Mouse (Mus musculus): ENCODE measurements around the gene Lrp11.
"Not testable (repeated sequence)": the region's sequence is repeated elsewhere in the genome, so short reads cannot be mapped to it uniquely, and the experiment has no call there.

The Lrp11 gene
- long read RNA-seq, experiment 1, partial matches to known transcripts: 3 of 9 reads
- long read RNA-seq, experiment 1, other reads (novel, unspliced or antisense): 0 of 9 reads
- long read RNA-seq, experiment 2, partial matches to known transcripts: 3 of 14 reads
- long read RNA-seq, experiment 2, other reads (novel, unspliced or antisense): 4 of 14 reads

GRCm38 (mm10) chr10:7589592-7590233, at the start of gene Lrp11:
Gene Lrp11, plus strand, starts transcription at chr10:7589800.
- intact Hi-C loops (cut with DNase I): no loop called here

GRCm38 (mm10) chr10:7578002-7578401, 11.6 kb upstream of the Lrp11 start:
- intact Hi-C loops (cut with DNase I): no loop called here

GRCm38 (mm10) chr10:7581401-7581800, 8.2 kb upstream of the Lrp11 start:
- intact Hi-C loops (cut with DNase I): no loop called here

DNA sequence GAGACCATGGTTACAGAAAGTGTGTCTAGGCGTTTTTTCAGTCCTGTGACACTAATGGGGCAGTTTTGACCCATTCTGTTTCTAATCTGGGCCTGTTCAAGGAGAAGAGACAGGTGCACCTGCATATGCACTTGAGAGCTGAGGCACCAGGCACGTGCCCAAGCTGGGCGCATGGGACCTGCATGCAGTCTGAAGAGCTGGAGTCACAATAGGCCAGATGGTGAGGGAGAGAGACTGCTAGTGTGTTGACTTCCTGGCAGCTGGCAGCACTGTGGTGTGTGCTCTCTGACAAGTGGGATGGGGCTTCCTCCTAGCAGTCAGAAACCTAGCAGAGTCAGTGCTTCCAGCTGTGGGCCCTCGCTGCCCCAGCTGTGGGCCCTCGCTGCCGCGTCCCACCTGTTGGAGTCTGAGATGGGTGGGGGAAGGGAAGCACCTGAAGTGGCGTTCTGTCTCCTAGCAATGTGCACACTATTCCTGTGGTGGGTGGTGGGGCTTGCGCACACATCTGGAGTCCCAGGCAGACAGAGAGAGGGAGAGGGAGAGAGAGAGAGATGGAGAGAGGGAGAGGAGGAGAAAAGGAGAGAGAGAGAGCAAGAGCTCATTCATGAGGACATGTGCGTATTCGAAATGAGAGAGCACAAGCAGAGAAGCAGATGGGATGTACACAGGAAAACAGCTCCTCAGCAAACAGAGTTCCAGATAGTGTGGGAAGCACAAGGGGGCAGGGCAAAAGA, 7.3 kb upstream of the Lrp11 start:
- intact Hi-C loops (cut with DNase I): no loop called here

DNA sequence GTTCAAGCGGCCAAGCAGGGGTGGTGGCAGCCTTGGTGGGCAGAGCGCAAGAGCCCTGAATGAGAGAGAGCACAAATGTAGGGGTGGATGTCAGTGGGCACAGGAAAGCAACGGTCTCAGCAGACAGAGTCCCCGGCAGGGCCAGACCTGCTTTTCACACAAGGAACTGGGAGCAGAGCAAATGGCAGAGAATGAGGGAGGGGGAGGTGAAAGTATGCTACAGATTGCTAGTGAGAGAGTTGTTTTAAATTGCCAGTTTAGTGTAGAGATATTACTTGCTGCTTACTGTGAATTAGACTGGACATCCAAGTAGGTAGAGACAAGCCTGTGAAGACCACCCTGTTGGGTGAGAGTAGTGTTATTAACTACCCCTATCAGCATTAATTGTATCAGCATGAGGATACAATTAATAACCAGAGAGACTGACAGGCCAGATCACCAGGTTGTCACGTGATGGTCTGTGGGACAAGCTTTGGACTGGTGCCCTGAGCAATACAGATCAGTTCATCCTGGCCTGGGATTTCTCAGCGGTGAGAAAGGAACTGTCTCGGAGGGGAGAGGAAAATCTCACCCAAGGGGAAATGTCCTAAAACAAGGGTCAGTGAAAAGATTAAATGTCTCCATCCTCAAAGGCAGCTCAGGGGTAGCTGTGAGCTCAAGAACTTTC, 6.6 kb upstream of the Lrp11 start:
- intact Hi-C loops (cut with DNase I): no loop called here

DNA sequence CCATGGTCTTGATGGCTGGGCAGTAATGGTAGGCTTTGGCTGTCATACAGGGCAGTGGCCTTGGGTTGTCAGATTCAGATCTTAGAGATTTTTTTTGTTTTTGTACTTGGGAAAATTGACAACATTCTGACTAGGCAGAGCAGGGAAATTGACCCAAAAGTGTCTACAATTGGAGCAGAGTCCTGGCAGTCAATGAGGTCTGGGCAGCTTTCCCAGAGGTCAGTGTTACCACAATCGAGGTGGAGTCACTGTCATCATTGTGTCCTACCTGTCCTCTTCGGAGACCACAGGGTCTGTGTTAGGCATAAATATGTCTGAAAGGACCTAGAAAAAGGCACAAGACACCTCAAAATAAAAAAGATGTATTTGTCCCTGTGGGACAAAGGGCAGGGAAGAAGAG, 2.8 kb upstream of the Lrp11 start:
- intact Hi-C loops (cut with DNase I): no loop called here

GRCm38 (mm10) chr10:7590234-7590689, 662 bp downstream of the Lrp11 start:
- intact Hi-C loops (cut with DNase I): no loop called here

DNA sequence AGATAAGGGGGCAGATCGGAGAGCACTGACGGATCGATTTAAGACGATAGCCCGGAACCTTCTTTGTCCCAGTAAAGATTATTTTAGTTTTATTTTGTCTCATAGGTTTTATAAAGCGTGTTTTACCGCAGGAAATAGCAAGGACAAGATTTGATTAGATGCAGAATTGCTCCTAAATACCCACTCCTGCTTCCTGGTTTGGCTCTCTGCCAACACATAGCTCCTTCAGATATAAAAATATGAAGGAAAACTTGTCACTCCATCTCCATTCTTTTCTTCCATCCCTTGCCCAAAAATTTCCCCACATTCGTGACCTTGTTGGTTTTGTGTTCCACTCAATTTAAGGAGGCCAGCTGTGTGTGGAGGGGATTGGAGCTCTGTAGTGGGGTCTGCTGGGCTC, 1.2 kb downstream of the Lrp11 start:
- intact Hi-C loops (cut with DNase I): no loop called here

DNA sequence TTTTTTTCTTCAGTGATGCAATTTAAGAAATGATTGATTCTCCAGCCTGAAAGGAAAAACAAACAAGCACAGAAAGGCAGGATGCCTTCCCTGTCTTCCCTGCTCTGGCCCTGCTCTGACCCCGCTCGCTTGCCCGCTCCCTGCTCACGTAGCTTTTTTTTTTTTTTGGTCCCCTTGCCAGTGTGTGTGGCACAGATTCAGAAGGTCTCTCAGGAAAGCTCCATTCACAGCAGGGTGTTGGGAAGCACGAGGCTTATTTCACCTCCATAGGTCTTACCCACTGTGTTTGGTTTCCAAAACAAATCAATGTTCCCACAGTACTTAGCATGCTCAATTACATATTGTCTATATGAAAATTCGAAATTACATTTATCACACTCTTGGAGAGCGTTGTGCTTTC, 5.2 kb downstream of the Lrp11 start:
- intact Hi-C loops (cut with DNase I): no loop called here

- intact Hi-C loops (cut with DNase I): no loop called here
Measured at GRCm38 (mm10) chr10:7596251-7596650, 6.7 kb downstream of the Lrp11 start.

- intact Hi-C loops (cut with DNase I): no loop called here
Measured at GRCm38 (mm10) chr10:7598177-7598576, 8.6 kb downstream of the Lrp11 start.

GRCm38 (mm10) chr10:7600647-7601046, 11.0 kb downstream of the Lrp11 start:
- intact Hi-C loops (cut with DNase I): loop anchor here (1.0 to 5.0 kb wide), 2 partner anchors 131 to 268 kb away; no protein-coding TSS in a partner anchor

DNA sequence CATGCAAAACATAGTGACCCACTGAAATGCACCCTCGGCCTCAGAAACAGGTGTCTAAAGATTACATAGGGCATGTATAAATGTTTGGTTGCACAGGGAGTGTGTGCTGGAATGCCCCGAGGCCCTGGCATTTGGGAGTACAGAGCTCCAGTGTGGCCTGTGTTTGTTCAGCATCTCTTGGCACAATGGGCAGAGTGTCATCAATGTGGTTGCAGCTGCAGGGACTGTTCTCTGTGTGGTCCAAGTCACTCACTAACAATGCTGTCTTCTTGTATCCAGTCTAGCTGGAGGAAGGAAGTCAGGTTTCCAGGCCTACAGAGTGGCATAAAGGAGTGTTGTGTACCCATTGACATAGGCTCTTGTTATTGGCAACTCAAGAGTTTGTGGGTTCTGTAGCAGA, 15.6 kb downstream of the Lrp11 start:
- intact Hi-C loops (cut with DNase I): no loop called here

DNA sequence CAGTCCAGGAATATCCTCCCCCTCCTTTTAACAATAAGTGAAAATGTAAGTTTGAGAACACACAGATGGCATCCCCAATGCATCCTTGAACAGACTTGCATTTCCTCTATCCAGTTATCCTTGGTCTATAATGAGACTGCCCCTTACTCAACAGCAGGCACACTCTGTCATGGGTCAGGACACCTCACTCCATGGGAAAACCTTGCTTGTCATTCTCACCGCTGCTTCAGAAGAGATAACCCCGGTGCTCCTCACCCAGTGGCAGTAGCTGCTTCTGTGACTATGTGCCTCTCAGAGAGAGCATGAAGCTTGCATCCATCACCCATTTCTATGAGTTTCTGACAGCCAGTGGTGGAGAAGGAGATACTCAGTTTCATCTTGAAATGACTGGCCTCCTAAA, 16.8 kb downstream of the Lrp11 start:
- intact Hi-C loops (cut with DNase I): no loop called here

- intact Hi-C loops (cut with DNase I): no loop called here
Measured at GRCm38 (mm10) chr10:7608611-7609010, 19.0 kb downstream of the Lrp11 start.

DNA sequence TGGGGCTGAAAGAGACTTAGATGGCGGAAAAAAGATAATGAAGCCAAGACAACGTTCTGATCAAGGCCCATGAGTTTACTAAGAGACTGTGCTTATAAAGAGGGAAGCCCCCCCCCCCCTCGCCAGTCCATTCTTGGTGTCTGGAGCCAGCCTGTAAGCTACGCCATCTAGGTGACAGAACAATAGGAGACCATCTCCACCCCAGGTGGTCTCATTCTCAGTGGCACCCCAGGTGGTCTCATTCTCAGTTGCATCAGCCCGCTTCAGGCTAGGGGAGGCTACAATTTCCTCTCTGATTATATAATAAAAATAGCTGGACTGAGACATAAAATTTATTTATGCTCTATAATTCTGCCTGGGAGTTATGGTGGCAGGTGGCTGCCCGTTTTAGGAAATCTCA, 22.0 kb downstream of the Lrp11 start:
- intact Hi-C loops (cut with DNase I): no loop called here

GRCm38 (mm10) chr10:7612210-7612609, 22.6 kb downstream of the Lrp11 start:
- intact Hi-C loops (cut with DNase I): not testable (repeated sequence)

DNA sequence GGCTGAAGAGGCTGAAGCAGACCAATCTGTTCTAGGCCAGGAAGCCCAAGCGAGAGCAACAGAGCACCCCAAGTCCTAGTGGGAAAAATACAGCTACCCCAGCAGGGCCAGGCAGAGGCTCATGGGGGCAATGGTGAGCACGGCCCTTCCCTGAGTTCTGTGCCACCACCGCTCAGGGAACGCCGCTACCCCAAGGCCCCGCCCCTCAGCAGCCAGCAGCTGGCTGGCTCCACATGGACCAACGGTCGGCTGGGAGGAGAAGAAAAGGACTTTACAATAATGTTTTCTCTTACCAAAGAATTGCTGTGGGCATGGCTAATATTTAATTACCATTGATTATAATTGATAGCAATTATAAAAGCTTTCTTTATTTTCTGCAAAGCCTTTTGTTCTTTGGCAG, 25.2 kb downstream of the Lrp11 start:
- intact Hi-C loops (cut with DNase I): no loop called here

DNA sequence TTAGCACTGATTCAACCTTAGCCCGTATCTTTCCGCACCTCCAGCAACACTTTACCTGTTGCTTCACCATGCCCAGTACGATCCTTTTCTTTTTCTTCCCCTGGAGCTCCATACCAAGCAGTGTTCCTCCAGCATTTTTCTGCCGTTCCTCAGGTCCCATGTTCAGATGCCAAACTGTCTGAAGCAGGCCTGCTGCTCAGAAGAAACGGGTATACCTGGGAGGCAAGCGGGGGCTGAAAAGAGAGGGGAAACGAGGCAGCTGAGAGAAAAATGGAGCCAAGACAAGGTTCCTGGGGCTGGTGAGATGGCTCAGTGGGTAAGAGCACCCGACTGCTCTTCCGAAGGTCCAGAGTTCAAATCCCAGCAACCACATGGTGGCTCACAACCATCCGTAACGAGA, 27.5 kb downstream of the Lrp11 start:
- intact Hi-C loops (cut with DNase I): not testable (repeated sequence)

GRCm38 (mm10) chr10:7617556-7617955, 28.0 kb downstream of the Lrp11 start:
- intact Hi-C loops (cut with DNase I): not testable (repeated sequence)

DNA sequence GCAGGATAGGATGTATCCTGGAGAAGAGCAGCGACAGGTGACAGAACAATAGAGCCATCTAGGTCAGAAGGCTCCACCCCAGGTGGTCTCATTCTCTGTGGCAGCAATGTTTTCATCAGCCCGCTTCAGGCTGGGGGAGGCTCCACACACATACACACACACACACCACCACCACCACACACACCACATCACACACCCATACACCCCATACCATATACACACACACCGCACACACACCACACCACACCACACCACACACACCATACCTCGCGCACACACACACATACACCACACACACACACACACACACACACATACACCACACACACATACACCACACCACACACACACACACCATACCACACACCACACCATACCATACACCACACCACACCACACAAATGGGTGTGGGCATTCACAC, 30.2 kb downstream of the Lrp11 start:
- intact Hi-C loops (cut with DNase I): no loop called here

GRCm38 (mm10) chr10:7620723-7621122, 31.1 kb downstream of the Lrp11 start:
- intact Hi-C loops (cut with DNase I): no loop called here
